Comparison of ENCODE assay signal across 8 mouse cellular contexts in genomic region chr8:57486491-57487440, GRCm38 (mm10). TPM values are rescaled to one million over a fixed set of nuclear protein-coding genes. Genes with fewer than 3 reads are reported as not detected.
DNase-seq lines count a peak whose midpoint lies in the region; ATAC-seq lines count a peak whose summit lies in the region.

No protein-coding gene starts in this region.

- peak overlapping the region; percentile 61 for H3K4me2 ChIP-seq in midbrain, embryonic 16.5 days (ENCODE audit: low read length)

- H3K27ac ChIP-seq in midbrain, embryonic 16.5 days (ENCODE audit: low read length) = peak overlapping the region; percentile 95

- peak overlapping the region; percentile 79 for H3K4me3 ChIP-seq in midbrain, embryonic 16.5 days (ENCODE audit: low read depth, low read length)

- peaks cover 3% of the 10 kb centered on the region; the same call in 1 of the 2 replicates for H3K36me3 ChIP-seq in midbrain, embryonic 16.5 days (ENCODE audit: control insufficient read depth, insufficient read depth, low read length)

- no peaks in the 10 kb centered on the region for H3K9me3 ChIP-seq in midbrain, embryonic 16.5 days (replicated peaks; ENCODE audit: control insufficient read depth, low read length, poor library complexity, severe bottlenecking)

- peaks cover 11% of the 10 kb centered on the region for H3K4me1 ChIP-seq in midbrain, embryonic 16.5 days (ENCODE audit: control insufficient read depth, insufficient read depth, low read length)

- no peaks in the 10 kb centered on the region for H3K27me3 ChIP-seq in midbrain, embryonic 16.5 days (ENCODE audit: control insufficient read depth, insufficient read depth, low read depth, low read length)

- WGBS in midbrain, embryonic 16.5 days = 0% methylated on average over 41 of the region's 54 CpGs

- DNase-seq in 3134 (ENCODE audit: extremely low read depth, insufficient read length, low spot score) = peak; percentile 74
- DNase-seq in adrenal gland, adult 18-20 months (ENCODE audit: low spot score in 2 of 2) = peak; percentile 53 to 58
- peak; percentile 75 for DNase-seq in embryo, embryonic 9.5 days (ENCODE audit: extremely low spot score)
- DNase-seq in heart, adult 18-20 months = peak; percentile 56 to 74
- DNase-seq in kidney, adult 18-20 months = peak; percentile 60
- DNase-seq in liver = peak; percentile 63
- DNase-seq in spleen, postnatal 14 days (ENCODE audit: low spot score in 2 of 2) = peak; percentile 16 to 31

- ATAC-seq in midbrain, embryonic 16.5 days = peak; percentile 76

- peak overlapping the region; percentile 86 for H3K9ac ChIP-seq in midbrain, embryonic 16.5 days (ENCODE audit: low read depth, low read length)

RNA-seq across cellular contexts. Expression of gene Sap30, which starts 0.9 kb away (rescaled TPM):
- total RNA-seq in adrenal gland, adult 18-20 months (2021) = 10 to 100 TPM; 11.9 to 14.4 TPM
- total RNA-seq in heart, adult 18-20 months (2021) = 10 to 100 TPM in 1 of 2 experiments, 1 to 10 TPM in 1; 9.6 to 15.4 TPM
- 24.5 and 26.0 TPM in 2 replicates for polyA plus RNA-seq in midbrain, embryonic 16.5 days (2015; fragmentation: Nextera tagmentation; extraction: Ambion mirVana)

RNA-seq across cellular contexts. Expression of gene Hmgb2, which starts 24.9 kb away (rescaled TPM):
- 1 to 10 TPM; 5.1 to 5.3 TPM for total RNA-seq in adrenal gland, adult 18-20 months (2021)
- 10 to 100 TPM in 1 of 2 experiments, 1 to 10 TPM in 1; 8.6 to 12.6 TPM for total RNA-seq in heart, adult 18-20 months (2021)
- polyA plus RNA-seq in midbrain, embryonic 16.5 days (2015; fragmentation: Nextera tagmentation; extraction: Ambion mirVana) = 42.3 and 46.4 TPM in 2 replicates

RNA-seq across cellular contexts. Expression of gene Scrg1, which starts 31.0 kb away (rescaled TPM):
- total RNA-seq in adrenal gland, adult 18-20 months (2021) = under 1 TPM in 1 of 2 experiments, not detected in 1; 0.46 TPM
- total RNA-seq in heart, adult 18-20 months (2021) = not detected
- 10.9 and 15.6 TPM in 2 replicates for polyA plus RNA-seq in midbrain, embryonic 16.5 days (2015; fragmentation: Nextera tagmentation; extraction: Ambion mirVana)

Comparison
In these comparisons a context has a peak if more than half of its experiments do, and no peak if none do; other contexts are left out.
1. Peak in every context shown above with its lines: DNase-seq, ATAC-seq, H3K4me3 ChIP-seq and H3K27ac ChIP-seq.
2. DNase-seq: peak in every context shown above with its lines; median percentile 75 in embryo, embryonic 9.5 days; 74 in 3134; 65 in heart, adult 18-20 months; 63 in liver; 60 in kidney, adult 18-20 months; 56 in adrenal gland, adult 18-20 months; 24 in spleen, postnatal 14 days.